Mouse (Mus musculus): ENCODE data around the gene Naa16.

GRCm38 (mm10) chr14:79346384-79346783 lies 44.2 kb downstream of the Naa16 start:
- no peak for TF ChIP-seq CTCF (IDR thresholded peaks at IDR 0.05; ENCODE audit: control insufficient read depth, insufficient read depth, insufficient replicate concordance, low read depth, low read length)
- TF ChIP-seq POLR2A (IDR thresholded peaks at IDR 0.05; ENCODE audit: control insufficient read depth, low read depth, low read length): no peak

Measured in testis, adult 2 months (tissue).